Mouse (Mus musculus) myocyte (in vitro differentiated cells): ENCODE data around the gene Ptgdr. TPM values are rescaled to one million over a fixed set of nuclear protein-coding genes. Genes with fewer than 3 reads are reported as not detected.
"Not testable (repeated sequence)": the region's sequence is repeated elsewhere in the genome, so short reads cannot be mapped to it uniquely, and the experiment has no call there.

ENCODE experiments used
- H3K27me3 ChIP-seq: one replicate; pipeline ENCODE4 v1.6.1; 2011; ENCODE audit not compliant: control insufficient read depth, insufficient read depth, insufficient read length
- H3K36me3 ChIP-seq: one replicate; pipeline ENCODE4 v1.6.1; 2011; ENCODE audit not compliant: control insufficient read depth, insufficient read depth
- H3K4me2 ChIP-seq: one replicate; pipeline ENCODE4 v1.6.1; 2011; ENCODE audit warnings: low read depth, control low read depth
- H3K4me3 ChIP-seq: one replicate; pipeline ENCODE4 v1.5.1; 2011; ENCODE audit warnings: mild to moderate bottlenecking, control low read depth, moderate library complexity
- H3K79me2 ChIP-seq: one replicate; pipeline ENCODE4 v1.6.1; 2011; ENCODE audit not compliant: control insufficient read depth, insufficient read depth
- H3ac ChIP-seq: one replicate; pipeline ENCODE4 v1.6.1; 2011; ENCODE audit not compliant: control insufficient read depth, insufficient read length
- CEBPB ChIP-seq: IDR thresholded peaks from 2 replicates; pipeline ENCODE4 v1.6.1; 2011; ENCODE audit warnings: mild to moderate bottlenecking, moderate library complexity; ENCODE audit not compliant: poor library complexity, insufficient read depth, severe bottlenecking
- E2F4 ChIP-seq: IDR thresholded peaks from one replicate; pipeline ENCODE4 v1.6.1; 2011; ENCODE audit warnings: mild to moderate bottlenecking, control low read depth, moderate library complexity; ENCODE audit not compliant: insufficient read depth
- MAX ChIP-seq: IDR thresholded peaks from one replicate; pipeline ENCODE4 v1.6.1; 2011; ENCODE audit warnings: low read depth, mild to moderate bottlenecking, control low read depth
- MYOD1 ChIP-seq, 3 experiments: IDR thresholded peaks; one replicate each; pipeline ENCODE4 v1.6.1; 2011; ENCODE audit warnings: control low read depth in 2 of 3, low read depth in 2 of 3, mild to moderate bottlenecking in 2 of 3, moderate library complexity in 1 of 3; ENCODE audit not compliant: insufficient read length in 2 of 3, control insufficient read depth in 1 of 3
- MYOG ChIP-seq, 3 experiments: IDR thresholded peaks; one replicate each; pipeline ENCODE4 v1.6.1; 2011; ENCODE audit warnings: control low read depth in 2 of 3, low read depth in 2 of 3, mild to moderate bottlenecking in 2 of 3; ENCODE audit not compliant: insufficient read length in 2 of 3, control insufficient read depth in 1 of 3, insufficient read depth in 1 of 3
- POLR2A ChIP-seq: IDR thresholded peaks from one replicate; pipeline ENCODE4 v1.6.1; 2011; ENCODE audit warnings: low read depth, mild to moderate bottlenecking, control low read depth, moderate library complexity; ENCODE audit not compliant: insufficient read length
- POLR2AphosphoS2 ChIP-seq: IDR thresholded peaks from one replicate; pipeline ENCODE4 v1.6.1; 2011; ENCODE audit warnings: low read depth, control low read depth; ENCODE audit not compliant: insufficient read length
- REST ChIP-seq: IDR thresholded peaks from one replicate; pipeline ENCODE4 v1.6.1; 2011; ENCODE audit warnings: mild to moderate bottlenecking, control low read depth, moderate library complexity; ENCODE audit not compliant: insufficient read depth, insufficient read length
- SRF ChIP-seq: IDR thresholded peaks from one replicate; pipeline ENCODE4 v1.6.1; 2011; ENCODE audit warnings: low read depth; ENCODE audit not compliant: control insufficient read depth, insufficient read length
- TCF12 ChIP-seq: IDR thresholded peaks from one replicate; pipeline ENCODE4 v1.6.1; 2011; ENCODE audit warnings: mild to moderate bottlenecking, control low read depth; ENCODE audit not compliant: poor library complexity, insufficient read depth, severe bottlenecking
- TCF3 ChIP-seq: IDR thresholded peaks from one replicate; pipeline ENCODE4 v1.6.1; 2011; ENCODE audit warnings: low read depth, control low read depth; ENCODE audit not compliant: insufficient read length
- USF1 ChIP-seq: IDR thresholded peaks from one replicate; pipeline ENCODE4 v1.6.1; 2011; ENCODE audit warnings: low read depth, mild to moderate bottlenecking, control low read depth, moderate library complexity
- polyA plus RNA-seq: library from polyadenylated mRNA; unstranded; fragments of >200 nt; fragmentation: generic; extraction: Trizol; gene quantifications from one replicate; pipeline ENCODE4 v1.2.1, GENCODE M21; 2012; ENCODE audit warnings: missing spikeins

Gene Ptgdr
- polyA plus RNA-seq, 1 experiment, result not detected

DNA sequence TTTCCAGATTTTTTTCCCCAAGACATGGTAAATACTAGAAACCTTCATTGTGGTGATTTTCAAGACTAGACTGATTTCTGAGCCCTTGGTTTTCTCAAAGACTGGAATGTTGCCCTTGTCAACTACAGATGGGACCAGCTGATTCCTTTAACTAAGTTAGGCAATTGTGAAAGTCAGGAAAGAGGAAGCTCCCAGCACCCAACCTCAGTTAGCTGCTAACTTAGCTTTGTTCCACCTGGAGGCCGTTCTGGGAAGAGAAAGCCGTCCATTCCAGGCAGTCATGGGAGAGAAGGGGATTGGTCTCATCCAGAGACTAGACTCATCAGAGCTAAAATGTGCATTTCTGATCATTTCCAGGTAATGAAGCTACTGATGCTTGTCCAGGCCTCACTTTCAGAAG lies 11.4 kb downstream of the Ptgdr start:
- no peaks in the 10 kb centered on the region for H3K36me3 ChIP-seq
- no peak overlapping the region for H3ac ChIP-seq
- H3K4me3 ChIP-seq, result no peak overlapping the region
- H3K4me2 ChIP-seq, result no peak overlapping the region
- no peaks in the 10 kb centered on the region for H3K27me3 ChIP-seq
- TF ChIP-seq MYOD1 (IDR thresholded peaks at IDR 0.05; ENCODE audit: control insufficient read depth in 1 of 3, insufficient read length in 2 of 3, low read depth in 2 of 3) (no peak), POLR2A (no peak), CEBPB (no peak)
- no peaks in the 10 kb centered on the region for H3K79me2 ChIP-seq

DNA sequence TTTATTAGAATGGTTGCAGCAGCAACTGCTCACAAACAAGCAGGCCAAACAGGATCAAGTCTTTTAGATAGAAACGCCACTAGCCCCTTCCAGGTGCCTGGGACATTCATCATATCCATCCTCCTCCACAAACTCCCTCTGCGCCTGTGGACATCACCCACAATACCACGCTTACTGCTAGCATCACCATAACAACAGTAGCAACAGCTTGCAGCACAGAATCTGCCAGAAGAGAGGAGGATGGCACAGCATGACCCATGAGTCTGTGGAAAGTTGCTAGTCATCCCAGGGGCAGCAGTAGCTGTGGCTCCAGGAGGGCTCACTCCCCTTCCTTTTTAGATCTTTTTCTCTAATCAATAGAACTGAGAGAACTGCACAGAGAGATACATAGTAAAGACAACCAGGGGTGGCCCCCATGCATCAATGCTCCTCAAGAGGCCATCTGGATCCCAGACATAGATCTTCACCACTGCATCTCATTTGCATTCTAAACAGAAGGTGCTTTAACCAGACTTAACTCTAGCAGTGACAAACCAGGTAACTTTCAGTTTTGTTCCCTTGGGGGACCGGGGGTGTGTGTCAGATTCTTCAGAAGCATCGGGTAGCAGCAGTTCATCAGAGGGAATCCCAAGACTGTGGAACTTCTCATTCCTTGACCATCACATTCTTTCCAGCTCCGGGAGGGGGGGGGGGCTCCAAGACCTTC lies 12.5 kb downstream of the Ptgdr start:
- TF ChIP-seq MYOD1 (IDR thresholded peaks at IDR 0.05; ENCODE audit: control insufficient read depth in 1 of 3, insufficient read length in 2 of 3, low read depth in 2 of 3) (no peak), REST (no peak), POLR2A (no peak), TCF3 (no peak), USF1 (no peak), E2F4 (no peak), SRF (no peak), MYOG (IDR thresholded peaks at IDR 0.05; ENCODE audit: control insufficient read depth in 1 of 3, insufficient read depth in 1 of 3, insufficient read length in 2 of 3, low read depth in 2 of 3) (no peak), TCF12 (no peak), CEBPB (no peak), MAX (no peak), POLR2AphosphoS2 (no peak)
- Histone ChIP-seq H3K4me2 (no peak overlapping the region), H3ac (no peak overlapping the region), H3K36me3 (no peaks in the 10 kb centered on the region), H3K27me3 (no peaks in the 10 kb centered on the region), H3K4me3 (no peak overlapping the region), H3K79me2 (no peaks in the 10 kb centered on the region)

DNA sequence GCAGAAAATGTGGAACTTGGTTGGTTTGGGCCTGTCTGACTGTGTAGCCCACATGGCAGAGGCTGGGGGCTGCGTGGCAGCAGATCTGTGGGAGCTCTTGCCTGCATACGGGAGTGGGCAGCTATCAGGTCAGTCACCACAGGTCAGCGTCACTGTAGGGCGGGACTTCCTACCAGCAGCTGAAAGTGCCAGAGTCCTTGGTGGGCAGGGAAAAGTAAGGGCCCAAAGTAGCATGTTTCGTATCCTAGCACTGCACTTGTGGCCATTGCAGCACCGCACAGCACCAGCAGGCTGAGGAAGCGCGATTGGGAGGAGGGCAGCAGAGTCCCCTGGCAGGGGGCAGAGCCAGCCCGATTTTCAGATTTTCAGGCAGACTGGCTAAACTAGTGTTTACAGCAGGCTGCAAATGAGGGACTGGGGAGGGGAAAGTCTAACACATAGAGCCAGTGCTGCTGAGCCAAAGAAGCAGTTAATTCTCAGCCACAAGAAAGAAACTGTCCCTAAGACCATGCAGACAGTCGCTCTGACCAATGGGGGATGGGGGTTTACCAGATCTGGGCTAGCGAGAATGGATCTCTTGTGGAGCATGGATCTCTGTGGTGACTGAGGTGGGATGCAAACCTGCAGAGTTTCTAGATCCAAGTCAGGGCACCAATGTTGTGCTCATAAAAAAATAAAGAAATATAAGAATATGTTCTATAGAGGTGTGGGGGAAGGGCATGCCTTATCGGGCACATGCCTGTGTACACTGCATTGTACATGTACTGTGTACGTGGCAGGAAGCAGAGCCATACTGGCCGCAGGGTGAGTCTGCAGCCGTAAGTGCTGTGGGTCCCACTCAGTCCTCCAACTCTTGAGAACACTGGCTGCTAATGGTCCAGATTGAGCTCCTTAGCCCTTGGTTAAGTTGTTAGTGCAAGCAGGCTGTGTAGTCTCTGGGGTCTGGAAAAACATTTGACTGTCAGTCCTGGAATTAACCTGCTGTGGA lies 15.1 kb downstream of the Ptgdr start:
- H3K27me3 ChIP-seq, result no peaks in the 10 kb centered on the region
- H3K36me3 ChIP-seq, result no peaks in the 10 kb centered on the region
- no peak overlapping the region for H3K4me2 ChIP-seq
- TF ChIP-seq POLR2AphosphoS2, result no peak
- no peak for TF ChIP-seq POLR2A
- no peak for TF ChIP-seq MAX
- TF ChIP-seq USF1, result no peak
- no peak for TF ChIP-seq MYOD1 (IDR thresholded peaks at IDR 0.05; ENCODE audit: control insufficient read depth in 1 of 3, insufficient read length in 2 of 3, low read depth in 2 of 3)
- TF ChIP-seq MYOG (IDR thresholded peaks at IDR 0.05; ENCODE audit: control insufficient read depth in 1 of 3, insufficient read depth in 1 of 3, insufficient read length in 2 of 3, low read depth in 2 of 3), result no peak
- no peak for TF ChIP-seq REST
- no peak overlapping the region for H3ac ChIP-seq
- H3K4me3 ChIP-seq, result no peak overlapping the region
- H3K79me2 ChIP-seq, result no peaks in the 10 kb centered on the region

DNA sequence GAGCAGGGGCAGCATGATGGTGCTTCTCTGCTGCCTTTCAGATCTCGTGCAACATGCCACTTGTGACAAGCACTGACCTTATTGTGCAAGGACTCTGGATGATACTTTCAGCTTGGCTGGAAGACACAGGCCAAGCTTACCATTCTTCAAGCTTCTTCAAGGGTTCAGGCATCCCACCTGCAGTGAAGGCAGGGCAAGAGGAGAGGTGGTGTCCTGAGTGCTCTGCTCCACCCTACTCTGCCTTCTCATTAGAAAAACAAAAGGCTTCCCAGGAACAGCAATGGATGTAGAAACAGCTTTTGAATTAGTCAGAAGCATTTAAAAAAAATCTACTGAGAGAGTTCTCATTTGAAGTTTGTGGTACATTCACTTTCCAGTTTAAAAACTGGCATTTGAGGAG lies 20.5 kb downstream of the Ptgdr start:
- Histone ChIP-seq H3K4me3 (no peak overlapping the region), H3K79me2 (no peaks in the 10 kb centered on the region), H3K27me3 (no peaks in the 10 kb centered on the region), H3K36me3 (no peaks in the 10 kb centered on the region), H3K4me2 (no peak overlapping the region), H3ac (no peak overlapping the region)
- no peak for TF ChIP-seq POLR2AphosphoS2
- TF ChIP-seq MYOD1 (IDR thresholded peaks at IDR 0.05; ENCODE audit: control insufficient read depth in 1 of 3, insufficient read length in 2 of 3, low read depth in 2 of 3), result no peak
- no peak for TF ChIP-seq POLR2A
- no peak for TF ChIP-seq CEBPB
- TF ChIP-seq E2F4, result no peak
- TF ChIP-seq TCF3, result no peak
- no peak for TF ChIP-seq MAX
- no peak for TF ChIP-seq REST
- no peak for TF ChIP-seq MYOG (IDR thresholded peaks at IDR 0.05; ENCODE audit: control insufficient read depth in 1 of 3, insufficient read depth in 1 of 3, insufficient read length in 2 of 3, low read depth in 2 of 3)
- TF ChIP-seq SRF, result no peak
- no peak for TF ChIP-seq TCF12
- no peak for TF ChIP-seq USF1

DNA sequence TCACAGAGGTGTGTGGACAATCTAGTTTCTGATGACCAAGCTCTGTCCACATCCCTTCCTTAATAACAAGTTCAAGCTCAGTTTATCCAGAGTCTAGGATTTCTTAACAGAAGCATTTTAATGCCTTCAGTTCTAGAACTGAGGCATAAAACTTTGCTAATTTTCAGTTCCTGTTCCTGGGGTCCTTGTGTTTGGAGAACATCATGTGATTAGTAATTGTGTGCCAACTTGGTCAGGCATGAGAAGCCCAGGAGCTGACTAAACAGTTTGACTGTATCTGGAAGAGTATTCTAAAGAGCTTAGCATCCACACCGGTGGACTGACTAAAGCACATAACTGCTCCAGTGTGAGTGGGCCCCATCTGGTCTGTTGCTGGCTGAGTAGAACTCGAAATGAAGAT lies 24.0 kb downstream of the Ptgdr start:
- Histone ChIP-seq H3K4me3 (no peak overlapping the region), H3K27me3 (no peaks in the 10 kb centered on the region), H3K4me2 (no peak overlapping the region), H3K79me2 (no peaks in the 10 kb centered on the region), H3K36me3 (no peaks in the 10 kb centered on the region), H3ac (no peak overlapping the region)
- TF ChIP-seq MYOG (IDR thresholded peaks at IDR 0.05; ENCODE audit: control insufficient read depth in 1 of 3, insufficient read depth in 1 of 3, insufficient read length in 2 of 3, low read depth in 2 of 3), result no peak
- TF ChIP-seq POLR2A, result no peak
- no peak for TF ChIP-seq USF1
- TF ChIP-seq POLR2AphosphoS2, result no peak
- TF ChIP-seq TCF3, result no peak
- no peak for TF ChIP-seq REST

DNA sequence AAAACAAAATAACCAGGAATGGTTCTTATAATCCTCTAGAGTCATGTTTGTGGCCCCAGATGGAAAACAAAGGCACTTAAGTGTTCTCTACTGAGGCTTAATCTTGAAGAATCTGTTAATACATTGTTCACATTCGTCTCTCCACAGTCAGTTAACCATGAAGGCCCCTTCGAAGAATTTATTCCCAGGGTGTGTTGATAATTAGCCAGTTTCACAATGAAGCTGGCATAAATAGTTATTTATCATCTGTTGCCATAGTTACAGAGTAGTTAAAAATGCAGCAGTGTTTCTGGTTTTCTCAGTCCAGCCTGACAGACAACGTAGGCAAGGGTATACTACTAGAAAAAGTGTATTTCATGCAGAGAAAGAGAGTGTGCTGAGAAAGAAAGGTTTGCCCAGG lies 25.0 kb downstream of the Ptgdr start:
- H3K27me3 ChIP-seq, H3K4me3 ChIP-seq, H3K79me2 ChIP-seq, H3K36me3 ChIP-seq, H3ac ChIP-seq, H3K4me2 ChIP-seq: not testable (repeated sequence)

DNA sequence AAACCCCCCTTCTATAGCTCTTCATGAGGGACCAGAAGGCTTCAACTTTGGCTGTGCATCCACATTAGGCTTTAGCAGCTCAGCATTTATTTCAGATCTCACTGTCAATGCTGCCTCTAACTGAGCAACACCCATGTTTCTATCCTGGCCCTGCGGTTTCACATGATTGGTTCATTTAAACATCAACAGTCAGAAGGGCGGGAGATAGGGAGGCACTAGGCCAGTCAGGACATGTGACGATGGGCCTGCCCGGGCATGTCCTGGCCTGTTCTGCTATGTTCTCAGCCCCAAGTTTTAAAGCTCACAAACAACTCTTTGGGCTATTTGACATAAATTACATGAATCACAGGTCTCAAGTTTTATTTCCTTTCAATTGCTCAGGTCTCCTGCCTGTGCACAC lies 26.1 kb downstream of the Ptgdr start:
- not testable (repeated sequence) for H3K27me3 ChIP-seq, H3K4me2 ChIP-seq, H3K36me3 ChIP-seq, H3ac ChIP-seq, H3K4me3 ChIP-seq, H3K79me2 ChIP-seq
